Mouse (Mus musculus): ENCODE results near the gene Srd5a2. TPM values are rescaled to one million over a fixed set of nuclear protein-coding genes. Genes with fewer than 3 reads are reported as not detected.

Srd5a2 gene
- total and polyA plus RNA-seq, 3 experiments, result not detected

- no peak for DNase-seq (ENCODE audit: low read depth, low spot score)
- no peaks in the 10 kb centered on the region for H3K4me1 ChIP-seq (ENCODE audit: control insufficient read depth in 1 of 2, insufficient read depth in 2 of 2, low read length in 2 of 2)
Measured at GRCm38 (mm10) chr17:73982871-73983270, 64.8 kb downstream of the Srd5a2 start.

GRCm38 (mm10) chr17:73976066-73976465 is 71.7 kb downstream of the Srd5a2 start:
- TF ChIP-seq POLR2AphosphoS5 (IDR thresholded peaks at IDR 0.05; ENCODE audit: borderline replicate concordance, low read depth, low read length) (no peak), E2F4 (IDR thresholded peaks at IDR 0.05; ENCODE audit: borderline replicate concordance, low read depth, low read length) (no peak), RAD21 (IDR thresholded peaks at IDR 0.05; ENCODE audit: low read depth, low read length) (no peak), JUND (IDR thresholded peaks at IDR 0.05; ENCODE audit: low read depth, low read length) (no peak), ETS1 (IDR thresholded peaks at IDR 0.05; ENCODE audit: low read depth, low read length) (no peak), MAZ (IDR thresholded peaks at IDR 0.05; ENCODE audit: low read depth, low read length) (no peak), ELF1 (IDR thresholded peaks at IDR 0.05; ENCODE audit: low read depth, low read length) (no peak)
- Histone ChIP-seq H3K4me1 (ENCODE audit: control insufficient read depth in 1 of 2, insufficient read depth in 2 of 2, low read length in 2 of 2) (no peaks in the 10 kb centered on the region), H3K27me3 (ENCODE audit: control insufficient read depth in 1 of 2, insufficient read depth in 2 of 2, low read length in 2 of 2) (no peaks in the 10 kb centered on the region; a peak in 1 of 4 replicates), H3K4me3 (ENCODE audit: control insufficient read depth in 1 of 2, insufficient read depth in 1 of 2, low read depth in 2 of 2, low read length in 2 of 2) (no peak overlapping the region), H3K36me3 (ENCODE audit: control insufficient read depth in 1 of 2, insufficient read depth in 2 of 2, low read length in 2 of 2) (no peaks in the 10 kb centered on the region), H3K27ac (ENCODE audit: control insufficient read depth, low read depth, low read length) (no peak overlapping the region), H3K9me3 (replicated peaks; ENCODE audit: insufficient read depth, low read length) (no peaks in the 10 kb centered on the region), H3K79me2 (ENCODE audit: control insufficient read depth, insufficient read depth, low read length, poor library complexity) (no peaks in the 10 kb centered on the region), H3K9ac (ENCODE audit: control insufficient read depth, low read depth, low read length, poor library complexity, severe bottlenecking) (no peak overlapping the region)
- no peak for DNase-seq (ENCODE audit: low read depth, low spot score)

More at GRCm38 (mm10) chr17:73982871-73983270, 64.8 kb downstream of the Srd5a2 start:
- H3K36me3 ChIP-seq (ENCODE audit: control insufficient read depth in 1 of 2, insufficient read depth in 2 of 2, low read length in 2 of 2), result no peaks in the 10 kb centered on the region
- no peak overlapping the region for H3K4me3 ChIP-seq (ENCODE audit: control insufficient read depth in 1 of 2, insufficient read depth in 1 of 2, low read depth in 2 of 2, low read length in 2 of 2)
- H3K79me2 ChIP-seq (ENCODE audit: control insufficient read depth, insufficient read depth, low read length, poor library complexity), result no peaks in the 10 kb centered on the region
- H3K9me3 ChIP-seq (replicated peaks; ENCODE audit: insufficient read depth, low read length), result no peaks in the 10 kb centered on the region
- TF ChIP-seq EP300 (IDR thresholded peaks at IDR 0.05; ENCODE audit: low read depth in 1 of 2, low read length in 2 of 2) (no peak), E2F4 (IDR thresholded peaks at IDR 0.05; ENCODE audit: borderline replicate concordance, low read depth, low read length) (no peak), ZC3H11A (IDR thresholded peaks at IDR 0.05; ENCODE audit: low read depth, low read length) (no peak), BHLHE40 (IDR thresholded peaks at IDR 0.05; ENCODE audit: borderline replicate concordance, low read depth, low read length) (no peak), TCF12 (IDR thresholded peaks at IDR 0.05; ENCODE audit: low read depth, low read length) (no peak), MYC (IDR thresholded peaks at IDR 0.05; ENCODE audit: low read depth, low read length) (no peak), MAFK (IDR thresholded peaks at IDR 0.05; ENCODE audit: borderline replicate concordance, low read depth, low read length) (no peak), MYB (IDR thresholded peaks at IDR 0.05; ENCODE audit: low read depth, low read length) (no peak), HCFC1 (IDR thresholded peaks at IDR 0.05; ENCODE audit: low read depth, low read length) (no peak), ELF1 (IDR thresholded peaks at IDR 0.05; ENCODE audit: low read depth, low read length) (no peak), USF1 (IDR thresholded peaks at IDR 0.05; ENCODE audit: low read depth, low read length) (no peak), GABPA (IDR thresholded peaks at IDR 0.05; ENCODE audit: low read depth, low read length) (no peak), ETS1 (IDR thresholded peaks at IDR 0.05; ENCODE audit: low read depth, low read length) (no peak), CHD2 (IDR thresholded peaks at IDR 0.05; ENCODE audit: low read length) (no peak), ZNF384 (IDR thresholded peaks at IDR 0.05; ENCODE audit: low read depth, low read length) (no peak), ZMIZ1 (IDR thresholded peaks at IDR 0.05; ENCODE audit: low read depth, low read length) (no peak)
- H3K27me3 ChIP-seq (ENCODE audit: control insufficient read depth in 1 of 2, insufficient read depth in 2 of 2, low read length in 2 of 2), result no peaks in the 10 kb centered on the region
- H3K9ac ChIP-seq (ENCODE audit: control insufficient read depth, low read depth, low read length, poor library complexity, severe bottlenecking), result no peak overlapping the region
- H3K27ac ChIP-seq (ENCODE audit: control insufficient read depth, low read depth, low read length), result no peak overlapping the region
